Mouse (Mus musculus) stomach, postnatal 0 days (tissue): ENCODE results near the gene Kremen2.

Experiments used
- CTCF ChIP-seq: IDR thresholded peaks from 2 replicates; pipeline ENCODE4 v1.5.1; 2016; ENCODE audit warnings: antibody characterized with exemption, low read depth, mild to moderate bottlenecking, moderate library complexity
- EP300 ChIP-seq: optimal IDR thresholded peaks from 2 replicates; pipeline ENCODE3; 2016; ENCODE audit warnings: antibody characterized with exemption

GRCm38 (mm10) chr17:23738836-23739201 lies 6.8 kb downstream of the Kremen2 start:
- TF ChIP-seq CTCF (no peak), EP300 (no peak)
